Mouse (Mus musculus) large intestine, adult 2 months (tissue): ENCODE results near the gene Pknox1. TPM values are rescaled to one million over a fixed set of nuclear protein-coding genes. Genes with fewer than 3 reads are reported as not detected.
"Not testable (repeated sequence)": the region's sequence is repeated elsewhere in the genome, so short reads cannot be mapped to it uniquely, and the experiment has no call there.

Experiments used
- DNase-seq: peaks from one replicate; pipeline ENCODE4 v3.0.0-alpha.2; 2012; ENCODE audit warnings: low read depth, low spot score
- WGBS: fragments of 180-500 bp; shearing (Covaris S2); methylation state at CpG from one replicate; pipeline ENCODE4 v1.1.7; 2018; 5-methylcytosine and 5-hydroxymethylcytosine counted together
- polyA plus RNA-seq: library from polyadenylated mRNA; depleted of rRNA; stranded (reverse); fragments of >200 nt; gene quantifications from 2 replicates; pipeline ENCODE4 v1.2.3, GENCODE M21; 2012

Gene Pknox1
- polyA plus RNA-seq, 1 experiment = 11.6 TPM

GRCm38 (mm10) chr17:31547974-31548373 lies 16.6 kb upstream of the Pknox1 start:
- DNase-seq = no peak
- 85% methylated on average over 3 of the region's 3 CpGs for WGBS

DNA sequence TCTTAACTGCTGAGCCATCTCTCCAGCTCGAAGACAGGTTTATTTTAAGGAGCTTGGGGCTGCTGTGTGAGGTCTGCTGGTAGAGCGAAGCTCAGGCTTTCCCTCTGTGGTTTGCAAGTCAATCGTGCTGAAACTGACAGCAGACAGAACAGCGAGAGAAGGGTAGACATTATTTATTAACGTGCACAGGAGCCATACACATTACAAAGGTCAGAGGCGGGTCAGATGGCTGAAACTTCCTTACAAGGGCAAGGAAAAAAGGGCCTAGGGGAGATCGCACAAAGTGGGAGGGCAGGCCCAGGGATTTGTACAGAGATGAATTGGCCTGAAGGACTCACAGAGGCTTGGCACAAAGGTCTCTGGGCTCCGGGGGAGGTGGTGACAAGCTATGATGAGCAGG lies 15.1 kb upstream of the Pknox1 start:
- 55% methylated on average over 8 of the region's 8 CpGs for WGBS
- DNase-seq = no peak

DNA sequence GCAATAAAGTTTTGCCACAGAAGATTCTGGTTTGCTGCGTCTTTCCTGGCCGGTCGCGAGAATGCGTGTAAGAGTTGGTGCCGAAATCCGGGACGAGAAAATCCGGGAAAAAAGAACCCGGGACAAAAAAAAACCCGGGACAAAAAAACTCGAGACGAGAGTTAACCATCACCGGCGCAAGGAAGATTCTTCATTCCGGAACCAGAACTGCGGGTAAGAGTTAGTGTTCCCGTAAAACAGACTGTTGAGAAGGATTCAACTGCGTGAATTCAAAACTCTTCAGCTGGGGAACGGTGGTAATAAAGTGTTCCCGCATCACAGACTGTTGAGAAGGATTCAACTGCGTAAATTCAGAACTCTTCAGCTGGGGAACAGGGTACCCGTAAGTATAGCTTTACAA lies 11.9 kb upstream of the Pknox1 start:
- WGBS = 97% methylated on average over 23 of the region's 23 CpGs
- DNase-seq = not testable (repeated sequence)

DNA sequence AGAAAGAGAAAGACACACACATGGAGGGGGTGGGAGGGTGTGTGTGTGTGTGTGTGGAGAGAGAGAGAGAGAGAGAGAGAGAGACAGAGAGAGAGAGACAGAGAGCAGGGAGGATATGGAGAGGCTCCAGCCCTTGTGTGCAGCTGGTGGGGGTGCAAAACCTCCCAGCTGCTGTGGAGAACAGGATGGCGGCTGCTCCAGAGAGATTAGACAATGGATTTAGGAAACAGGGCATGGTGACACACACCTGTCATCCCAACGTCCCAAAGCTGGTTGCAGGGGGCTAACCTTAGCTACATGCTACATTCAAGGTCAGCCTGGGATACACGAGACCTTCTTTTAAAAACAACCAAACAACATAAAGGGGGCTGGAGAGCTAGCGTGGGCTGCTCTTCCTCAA lies 8.3 kb upstream of the Pknox1 start:
- WGBS = 79% methylated on average over 4 of the region's 4 CpGs

GRCm38 (mm10) chr17:31557124-31557880 lies 7.2 kb upstream of the Pknox1 start:
- WGBS = 35% methylated on average over 11 of the region's 11 CpGs
- DNase-seq = no peak

More for the DNA sequence above, 8.3 kb upstream of the Pknox1 start:
- DNase-seq = no peak

DNA sequence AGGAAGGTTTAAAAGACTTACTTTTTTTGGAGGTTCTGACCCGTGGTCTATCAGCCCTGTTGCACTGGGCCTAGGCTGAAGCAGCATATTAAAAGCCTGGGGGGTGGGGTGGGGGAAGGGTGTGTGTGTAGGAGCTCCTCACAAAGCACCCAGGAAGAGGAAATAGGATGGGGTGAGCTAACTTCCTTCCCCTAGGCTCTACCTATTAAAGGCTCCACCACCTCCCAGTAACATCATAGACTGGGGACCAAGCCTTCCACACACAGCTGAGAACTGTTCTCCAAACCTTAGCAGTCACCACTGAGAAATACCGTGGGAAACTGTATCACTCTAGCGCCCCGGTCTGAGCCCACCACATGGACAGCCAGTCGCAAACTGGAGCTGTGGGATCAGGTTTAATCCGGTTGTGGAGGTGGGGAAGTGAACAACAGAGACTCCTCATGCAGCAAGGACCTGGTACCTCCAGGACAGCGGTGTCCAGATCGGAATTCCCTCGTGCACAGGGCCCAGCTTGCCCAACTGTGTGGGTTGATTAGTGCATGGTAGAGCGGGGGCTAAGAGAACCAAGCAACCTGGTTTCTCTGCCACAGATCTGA lies 6.5 kb upstream of the Pknox1 start:
- WGBS = 78% methylated on average over 10 of the region's 10 CpGs
- DNase-seq = peak; percentile 32

DNA sequence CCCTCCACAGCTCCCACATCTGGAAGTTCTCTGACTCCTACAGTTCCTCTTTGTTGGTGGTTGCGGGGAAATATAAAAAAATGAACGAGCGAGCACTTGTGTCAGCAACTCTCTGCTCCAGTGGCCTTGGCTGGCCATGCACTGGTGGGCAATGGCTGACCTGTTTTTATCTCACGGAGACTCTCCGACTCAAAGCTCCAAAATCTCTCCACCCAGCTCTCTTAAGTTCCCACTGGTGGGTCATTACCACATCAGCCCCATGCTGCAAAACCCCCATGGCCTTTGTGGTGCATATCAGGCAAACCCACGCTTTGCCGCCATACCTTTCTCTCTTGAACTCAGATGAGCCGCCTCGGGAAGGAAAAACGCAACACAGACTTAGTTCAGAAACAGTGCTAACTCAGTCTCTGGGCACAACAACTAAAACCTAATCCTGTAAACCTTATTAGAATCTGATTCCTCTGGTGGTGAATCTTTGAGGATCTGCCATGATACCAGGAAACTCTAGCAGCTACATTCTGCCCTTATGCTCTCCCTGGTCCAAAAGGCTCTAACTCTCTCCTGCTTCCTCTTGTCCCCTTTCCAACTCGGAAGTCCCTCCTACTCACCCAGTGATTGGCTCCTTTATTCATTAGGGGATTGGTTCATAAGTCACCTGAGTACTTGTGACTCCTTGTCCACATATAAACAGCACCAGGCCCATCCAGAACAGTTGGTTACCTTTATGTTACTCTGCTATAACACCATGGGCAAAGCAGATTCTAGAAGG lies 5.3 kb upstream of the Pknox1 start:
- 89% methylated on average over 11 of the region's 11 CpGs for WGBS
- DNase-seq = no peak

DNA sequence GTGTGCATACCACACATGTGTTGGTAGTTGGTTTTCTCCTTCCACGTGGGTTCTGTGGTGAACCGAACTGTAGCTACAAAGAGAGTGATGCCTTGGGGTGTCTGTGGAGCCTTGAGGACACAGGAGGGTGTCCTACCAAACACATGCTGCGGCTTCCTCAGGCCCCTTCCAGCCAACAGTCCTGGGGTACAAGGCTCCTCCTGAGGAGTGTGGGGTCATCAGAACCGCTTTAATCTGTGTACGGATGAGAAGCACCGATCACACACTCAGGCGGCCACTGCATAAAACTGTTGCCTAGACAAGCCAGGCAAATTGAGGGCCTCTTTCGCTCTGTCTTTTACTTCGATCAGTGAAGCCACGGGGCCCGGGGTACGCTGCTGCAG lies 911 bp upstream of the Pknox1 start:
- DNase-seq = no peak
- 22% methylated on average over 12 of the region's 12 CpGs for WGBS

- DNase-seq = no peak
- 1% methylated on average over 28 of the region's 44 CpGs for whole genome bisulfite sequencing
Measured at GRCm38 (mm10) chr17:31564858-31565140, 265 bp downstream of the Pknox1 start.

- DNase-seq = no peak
- WGBS = 1% methylated on average over 77 of the region's 88 CpGs
Measured at GRCm38 (mm10) chr17:31565141-31566056, 865 bp downstream of the Pknox1 start.

GRCm38 (mm10) chr17:31566276-31566675 lies 1.7 kb downstream of the Pknox1 start:
- WGBS = 72% methylated on average over 6 of the region's 6 CpGs
- no peak for DNase-seq

- WGBS = 74% methylated on average over 1 of the region's 1 CpGs
- DNase-seq = no peak
Measured at GRCm38 (mm10) chr17:31569756-31570155, 5.2 kb downstream of the Pknox1 start.

DNA sequence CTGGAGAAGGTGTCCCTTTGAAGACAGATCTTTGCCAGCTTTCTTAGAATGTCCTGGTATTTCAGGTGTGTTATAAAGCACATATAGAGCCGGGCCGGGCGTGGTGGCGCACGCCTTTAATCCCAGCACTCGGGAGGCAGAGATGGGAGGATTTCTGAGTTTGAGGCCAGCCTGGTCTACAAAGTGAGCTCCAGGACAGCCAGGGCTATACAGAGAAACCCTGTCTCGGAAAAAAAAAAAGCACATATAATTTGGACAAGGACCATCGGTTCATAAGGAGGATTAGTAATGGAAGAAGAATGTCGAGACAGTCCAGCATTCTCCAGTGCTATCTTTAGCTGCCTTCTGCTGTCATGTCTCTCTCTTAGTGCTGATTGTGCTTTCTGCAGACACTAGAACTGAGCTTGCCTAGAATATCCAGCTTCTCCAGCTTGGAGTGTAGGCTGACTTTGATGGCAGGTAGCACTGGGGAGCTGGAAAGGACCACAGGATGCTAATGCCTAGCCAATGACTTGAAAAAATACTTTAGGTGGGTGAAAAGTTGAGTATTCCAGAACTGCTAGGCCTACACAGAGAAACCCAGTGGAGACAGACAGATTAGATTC lies 5.9 kb downstream of the Pknox1 start:
- WGBS = 66% methylated on average over 9 of the region's 9 CpGs
- peak; percentile 45 for DNase-seq

DNA sequence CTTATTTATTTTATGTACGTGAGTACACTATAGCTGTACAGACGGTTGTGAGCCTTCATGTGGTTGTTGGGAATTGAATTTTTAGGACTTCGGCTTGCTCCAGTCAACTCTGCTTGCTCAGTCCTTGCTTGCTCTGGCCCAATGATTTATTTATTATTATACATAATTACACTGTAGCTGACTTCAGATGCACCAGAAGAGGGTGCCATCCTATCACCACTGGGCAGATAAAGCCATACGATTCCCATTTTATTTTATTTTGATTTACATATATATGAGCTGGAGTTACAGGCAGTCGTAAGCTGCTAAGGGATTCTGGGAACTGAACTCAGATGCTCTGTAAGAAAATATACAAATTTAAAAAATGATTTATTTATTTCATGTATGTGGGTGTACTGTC lies 7.2 kb downstream of the Pknox1 start:
- DNase-seq = no peak
- WGBS = 79% methylated on average over 5 of the region's 5 CpGs

DNA sequence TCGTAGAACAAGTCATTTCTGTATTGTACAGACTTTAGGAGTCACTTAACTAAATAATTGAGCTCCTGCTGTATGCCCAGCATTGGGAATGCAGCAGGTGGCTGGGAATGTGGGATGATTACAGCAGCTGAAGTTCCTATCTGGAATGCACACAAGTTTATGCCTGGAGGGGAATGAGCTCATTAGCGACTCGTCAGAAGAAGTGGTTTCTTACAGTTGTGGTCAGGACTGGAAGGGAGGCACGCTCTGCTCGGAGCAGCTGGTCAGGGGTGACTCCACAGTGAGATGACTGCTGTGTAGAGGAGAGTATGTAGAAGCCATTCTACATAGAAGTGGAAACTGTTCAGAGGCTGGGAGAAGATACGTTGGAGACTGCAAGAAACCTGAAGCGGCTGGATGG lies 10.1 kb downstream of the Pknox1 start:
- 80% methylated on average over 7 of the region's 7 CpGs for WGBS
- no peak for DNase-seq

- WGBS = 79% methylated on average over 10 of the region's 10 CpGs
- no peak for DNase-seq
Measured at GRCm38 (mm10) chr17:31576394-31577175, 12.1 kb downstream of the Pknox1 start.

DNA sequence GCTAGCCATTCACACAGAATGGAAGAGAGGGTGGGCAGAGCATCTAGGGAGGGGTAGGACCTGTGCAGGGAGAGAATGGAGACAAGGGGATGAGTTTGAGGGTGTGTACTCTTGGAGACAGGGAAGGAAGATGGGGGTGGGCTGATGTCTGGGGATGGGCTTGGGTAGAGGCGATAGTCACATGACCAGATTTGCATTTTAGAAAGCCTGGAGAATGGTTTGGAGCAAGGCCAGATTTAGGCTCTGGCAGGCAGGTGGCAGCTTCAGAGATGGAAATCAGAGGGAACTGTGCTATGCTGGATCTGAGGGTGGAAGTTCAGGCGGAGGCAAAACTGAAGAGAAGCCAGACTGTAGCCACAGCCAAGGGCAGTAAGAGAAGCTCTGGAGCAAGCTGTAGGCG lies 15.8 kb downstream of the Pknox1 start:
- 77% methylated on average over 3 of the region's 3 CpGs for WGBS
- DNase-seq = no peak

- WGBS = 23% methylated on average over 3 of the region's 3 CpGs
- DNase-seq = no peak
Measured at GRCm38 (mm10) chr17:31583185-31583584, 18.7 kb downstream of the Pknox1 start.

GRCm38 (mm10) chr17:31583781-31584180 lies 19.2 kb downstream of the Pknox1 start:
- WGBS = 77% methylated on average over 6 of the region's 6 CpGs
- DNase-seq = no peak
